Mouse (Mus musculus) heart, postnatal 10 days (tissue): ENCODE data around the gene Ethe1. TPM values are rescaled to one million over a fixed set of nuclear protein-coding genes. Genes with fewer than 3 reads are reported as not detected.
A peak's percentile ranks its signal among the peaks of the same experiment; 100 is the strongest.

Source experiments
- DNase-seq, 2 experiments: peaks; one replicate each; pipeline ENCODE4 v3.0.0; 2021
- intact Hi-C: fragments of 180-260 bp; cut with DNase I; formaldehyde crosslinking; loops from one replicate; pipeline ENCODE4 v1.15.1; 2025
- total RNA-seq, 2 experiments: library from RNA; stranded (reverse); gene quantifications; 2 replicates each; pipeline ENCODE4 v1.2.3; 2021

Gene Ethe1
- total RNA-seq, result 10 to 100 TPM; 20.5 to 25.0 TPM

DNA sequence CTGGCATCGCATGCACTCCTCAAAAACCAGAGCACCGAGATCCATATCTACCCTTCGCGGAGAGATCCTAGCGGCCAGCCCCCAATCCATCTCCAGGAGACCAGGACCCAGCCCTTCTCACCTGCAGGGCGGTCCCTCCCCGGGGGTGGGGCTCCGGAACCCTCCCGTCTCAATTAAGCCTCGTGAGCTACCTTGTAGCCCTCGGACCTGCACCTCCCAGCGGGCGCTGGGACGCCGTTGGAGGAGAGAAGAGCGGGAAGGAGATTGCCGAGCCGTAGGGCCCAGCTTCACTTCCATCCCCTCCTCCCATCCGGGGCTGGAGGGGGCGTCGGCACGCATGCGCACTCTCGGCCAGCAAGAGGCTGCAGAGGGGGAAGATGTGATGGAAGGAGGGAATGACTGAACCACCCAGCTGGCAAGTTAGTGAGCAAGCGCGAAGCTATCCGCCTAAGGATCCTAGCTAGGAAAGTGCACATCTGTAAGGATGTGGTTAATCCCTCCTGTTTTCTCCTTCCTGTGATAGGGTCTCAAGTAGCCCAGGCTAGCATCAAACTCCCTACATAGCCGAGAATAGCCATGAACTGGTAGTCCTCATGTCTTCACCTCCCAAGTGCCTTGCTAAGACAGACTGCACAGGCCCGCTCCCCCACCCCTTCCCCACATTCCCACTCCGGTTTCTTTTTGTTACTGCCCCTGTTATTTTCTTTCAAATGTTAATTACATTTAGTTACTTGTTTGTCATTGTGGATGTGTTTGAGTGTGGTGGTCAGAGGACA is at the start of gene Ethe1, which contains the start of gene Zfp575:
Ethe1 (plus strand) TSS at position 214 of the 776 bp plus-strand sequence.
Zfp575 (minus strand) TSS at position 312 of the 776 bp plus-strand sequence.
- intact Hi-C loops, result no loop called here
- DNase-seq, result peak; percentile 63 to 72

DNA sequence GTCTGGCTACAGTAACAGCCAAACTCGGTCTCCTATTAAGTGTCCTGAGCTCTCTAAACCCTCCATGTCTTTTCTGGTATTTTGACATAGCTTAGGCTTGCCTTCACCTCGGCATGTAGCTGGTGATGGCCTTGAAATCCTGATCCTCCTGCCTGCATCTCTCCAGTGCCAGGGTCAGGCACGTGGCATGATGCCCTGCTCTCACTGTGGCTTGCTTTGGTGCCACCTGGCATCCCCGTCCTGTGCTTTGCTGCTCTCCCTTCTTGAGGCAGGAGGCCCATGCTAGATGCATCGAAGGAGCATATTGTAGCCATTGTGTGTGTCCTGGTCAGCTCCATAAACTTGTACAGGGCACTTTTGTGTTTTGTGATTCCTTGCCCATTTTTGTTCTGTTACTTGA is 49.8 kb upstream of the Ethe1 start:
- intact Hi-C loops, result no loop called here
- DNase-seq, result no peak

DNA sequence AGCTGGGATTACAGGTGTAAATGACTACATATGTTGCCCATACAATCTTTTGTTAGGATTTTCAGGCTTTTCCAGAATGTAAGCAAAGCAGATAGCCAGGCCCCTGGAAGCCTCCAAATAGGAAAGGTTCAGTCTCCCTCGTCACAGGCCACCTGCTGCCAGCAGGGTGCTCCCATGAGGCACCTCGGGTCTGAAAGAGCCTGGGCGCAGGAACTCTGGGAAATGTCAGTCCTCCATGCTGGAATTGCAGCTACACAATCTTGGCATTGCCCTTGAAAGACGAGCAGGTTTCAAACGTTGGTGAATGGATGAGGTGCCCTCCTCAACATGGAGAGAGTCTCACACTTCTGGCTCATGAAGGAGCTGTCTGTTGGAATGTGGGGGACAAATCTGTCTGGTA is 49.2 kb upstream of the Ethe1 start:
- intact Hi-C loops, result no loop called here
- peak; percentile 34 to 41 for DNase-seq

DNA sequence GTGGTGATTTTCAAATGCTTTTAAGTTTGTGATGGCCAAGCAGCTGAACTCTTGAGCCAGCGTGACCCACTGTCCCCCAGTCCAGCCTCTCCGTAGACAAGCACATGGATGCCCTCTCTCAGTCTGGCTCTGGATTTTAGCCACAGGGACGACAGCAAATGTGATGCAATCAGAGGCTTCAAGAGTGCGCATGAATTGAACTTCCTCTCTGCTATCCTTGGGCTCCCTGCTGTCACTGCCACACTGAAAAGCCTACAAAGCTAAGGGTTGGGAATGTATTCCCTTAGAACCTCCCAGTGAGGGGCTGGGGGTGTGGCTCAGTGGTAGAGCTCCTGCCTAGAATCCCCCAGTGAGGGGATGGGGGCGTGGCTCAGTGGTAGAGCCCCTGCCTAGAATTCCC is 48.6 kb upstream of the Ethe1 start:
- DNase-seq, result no peak
- intact Hi-C loops, result no loop called here

DNA sequence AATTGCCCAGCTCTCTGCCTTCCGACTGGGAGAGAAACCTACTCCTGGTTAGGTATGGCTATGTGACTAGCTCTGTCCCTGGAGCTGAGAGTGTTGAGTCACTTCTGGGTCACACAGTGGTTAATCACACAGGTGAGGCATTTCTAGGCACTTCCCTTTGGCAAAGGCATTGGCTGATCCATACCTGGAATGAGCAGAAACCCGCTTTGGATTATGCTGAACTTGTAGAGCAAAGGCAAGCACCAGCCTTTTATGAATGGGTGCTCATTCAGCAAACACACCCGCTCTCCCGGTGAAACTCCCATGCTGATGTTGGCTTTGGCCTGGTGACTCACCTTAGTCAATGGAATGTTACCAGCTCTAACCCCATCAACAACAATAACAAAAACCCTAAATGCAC is 47.7 kb upstream of the Ethe1 start:
- intact Hi-C loops, result no loop called here

DNA sequence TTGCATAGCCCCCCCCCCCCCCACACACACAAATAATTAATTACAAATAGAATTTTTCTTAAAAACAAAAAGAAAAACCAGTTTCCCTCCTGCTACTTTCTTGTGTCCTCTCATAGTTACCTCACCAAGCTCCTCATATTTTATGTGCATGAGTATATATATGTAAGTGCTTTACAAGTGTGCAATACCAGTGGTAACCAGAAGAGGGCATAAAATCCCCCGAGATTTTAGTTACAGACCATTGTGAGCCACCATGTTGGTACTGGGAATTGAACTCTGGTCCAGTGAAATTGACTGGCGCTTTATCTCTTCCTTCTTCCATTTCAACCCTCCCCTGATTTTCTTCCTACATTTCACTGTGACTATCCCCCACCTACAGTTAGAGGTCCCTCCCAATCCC is 42.8 kb upstream of the Ethe1 start:
- intact Hi-C loops, result no loop called here

More for the DNA sequence above, 47.7 kb upstream of the Ethe1 start:
- DNase-seq, result no peak

DNA sequence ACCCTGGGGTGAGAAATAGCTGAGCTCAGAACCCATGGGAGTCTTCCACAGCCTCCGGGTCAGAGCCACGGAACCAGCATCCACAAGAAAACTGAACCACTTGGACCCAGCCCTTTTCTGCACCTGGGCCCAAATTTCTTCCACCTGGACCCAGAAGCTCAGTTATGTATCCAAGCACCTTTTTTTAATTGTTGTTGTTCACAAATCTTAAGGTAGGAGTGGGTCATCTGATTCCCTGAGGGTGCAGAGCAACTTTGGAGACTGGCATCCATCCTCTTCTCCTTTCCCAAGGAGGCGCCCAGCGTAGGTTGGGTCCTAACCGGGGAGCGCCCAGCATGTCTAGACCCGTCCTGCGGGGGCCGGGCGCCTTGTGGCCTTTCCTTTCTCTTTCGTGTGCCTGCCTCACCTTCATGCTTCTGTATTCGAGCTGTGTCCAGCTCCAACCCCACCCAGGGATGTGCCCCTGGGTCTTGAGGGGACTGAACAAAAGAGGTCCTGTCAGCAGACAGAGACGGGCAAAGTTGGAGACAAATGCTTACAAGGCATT is 41.2 kb upstream of the Ethe1 start, which contains the start of the genes Pinlyp and Xrcc1:
Pinlyp (minus strand) TSS at position 51 of the 547 bp plus-strand sequence.
Xrcc1 (plus strand) TSS at position 222 of the 547 bp plus-strand sequence.
- DNase-seq, result no peak
- intact Hi-C loops, result loop anchor here (1.0 kb wide), 1 partner anchor 15 kb away; no protein-coding TSS in a partner anchor

More for the DNA sequence above, 42.8 kb upstream of the Ethe1 start:
- DNase-seq, result no peak

DNA sequence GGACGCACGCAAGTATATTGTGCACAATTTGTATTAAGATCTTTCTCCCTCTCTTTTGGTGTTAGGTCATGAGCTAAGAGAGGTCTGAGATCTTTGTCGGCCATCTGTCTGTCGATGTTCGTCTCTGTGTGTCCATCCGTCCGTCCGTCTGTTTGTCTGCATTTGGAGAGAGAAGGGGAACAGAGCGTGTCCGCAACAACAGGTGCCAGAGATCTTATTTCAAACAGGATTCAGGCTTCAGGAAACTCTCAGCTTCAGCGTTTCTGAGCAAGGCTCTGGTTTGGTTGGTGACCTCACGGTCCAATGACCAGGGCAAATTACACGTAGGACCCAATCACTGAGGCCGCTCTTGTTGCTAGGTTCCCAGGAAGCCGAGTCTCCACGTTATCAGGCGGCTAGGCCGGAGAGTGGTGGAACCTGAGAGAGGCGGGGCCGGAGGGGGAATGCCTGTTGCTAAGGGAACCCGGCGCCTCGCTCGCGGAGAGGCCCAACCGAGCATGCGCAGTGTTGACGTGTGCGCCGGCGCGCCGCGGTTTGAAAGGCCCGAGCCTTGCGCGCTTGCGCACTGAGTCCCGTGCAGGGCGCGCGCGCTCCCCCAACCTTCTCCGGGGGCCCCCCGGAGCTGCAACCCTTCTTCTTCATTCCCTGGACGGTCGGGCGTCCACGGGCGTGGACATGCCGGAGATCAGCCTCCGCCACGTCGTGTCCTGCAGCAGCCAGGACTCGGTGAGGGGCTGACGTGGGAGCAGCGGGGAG is 40.5 kb upstream of the Ethe1 start:
- intact Hi-C loops, result loop anchor here (1.0 kb wide), 1 partner anchor 16 kb away; no protein-coding TSS in a partner anchor
- peak; percentile 100 for DNase-seq

DNA sequence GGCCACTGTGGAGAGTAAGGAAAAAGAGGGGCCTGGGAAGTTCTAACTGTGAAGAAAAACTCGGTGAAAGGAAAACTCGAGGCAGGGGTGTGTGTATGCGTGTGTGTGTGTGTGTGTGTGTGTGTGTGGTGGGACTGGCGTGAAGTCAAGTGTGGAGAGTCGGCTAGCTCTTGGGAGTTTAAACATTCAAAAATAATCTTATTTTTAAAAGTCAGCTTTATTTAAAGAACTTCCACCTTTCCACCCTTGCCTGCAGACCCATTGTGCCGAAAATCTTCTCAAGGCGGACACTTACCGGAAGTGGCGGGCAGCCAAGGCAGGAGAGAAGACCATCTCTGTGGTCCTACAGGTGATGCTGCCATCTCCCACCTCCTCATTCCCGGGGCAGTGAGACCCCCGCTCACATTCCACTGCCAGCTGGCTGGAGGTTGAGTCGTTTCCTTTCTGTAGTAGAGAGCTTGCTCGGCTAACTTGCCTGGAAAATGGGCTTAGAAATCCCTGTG is 39.8 kb upstream of the Ethe1 start:
- peak in 1 of 2 experiments; percentile 22 for DNase-seq
- intact Hi-C loops, result no loop called here

DNA sequence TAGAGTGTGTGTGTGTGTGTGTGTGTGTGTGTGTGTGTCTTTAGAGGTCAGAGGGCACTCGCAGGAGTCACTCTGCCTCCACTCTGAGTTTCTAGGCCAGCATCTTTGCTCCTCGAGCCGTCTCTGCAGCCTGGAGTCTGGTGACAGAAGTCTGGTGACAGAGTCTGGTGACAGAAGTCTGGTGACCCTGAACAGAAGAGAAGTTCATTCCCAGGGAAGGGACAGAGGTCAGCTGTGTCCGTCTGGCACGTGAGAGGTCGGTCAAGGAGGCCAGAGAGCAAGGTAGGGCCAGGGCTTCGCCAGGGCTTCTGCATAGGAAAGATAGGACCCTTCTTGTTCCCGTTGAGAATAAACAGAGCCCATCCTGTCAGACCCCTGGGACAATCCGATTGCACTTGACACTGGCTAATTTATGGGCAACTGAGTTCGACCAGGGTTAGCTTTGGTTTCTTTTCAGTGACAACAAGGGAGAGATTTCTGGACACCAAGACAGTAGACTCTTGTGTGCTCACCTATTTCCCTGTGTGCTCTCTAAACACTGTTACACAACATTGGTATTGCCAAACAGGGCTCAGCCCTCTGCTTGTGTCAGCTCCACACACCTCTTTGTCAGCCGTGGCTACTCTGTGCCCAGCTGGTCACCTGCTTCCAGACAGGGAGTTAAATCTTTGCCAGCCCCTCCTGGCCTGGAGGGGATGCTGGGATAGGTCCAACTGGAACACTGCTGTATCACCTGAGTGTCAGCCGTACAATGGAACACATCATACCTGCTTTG is 35.2 kb upstream of the Ethe1 start:
- no peak for DNase-seq
- intact Hi-C loops, result no loop called here

DNA sequence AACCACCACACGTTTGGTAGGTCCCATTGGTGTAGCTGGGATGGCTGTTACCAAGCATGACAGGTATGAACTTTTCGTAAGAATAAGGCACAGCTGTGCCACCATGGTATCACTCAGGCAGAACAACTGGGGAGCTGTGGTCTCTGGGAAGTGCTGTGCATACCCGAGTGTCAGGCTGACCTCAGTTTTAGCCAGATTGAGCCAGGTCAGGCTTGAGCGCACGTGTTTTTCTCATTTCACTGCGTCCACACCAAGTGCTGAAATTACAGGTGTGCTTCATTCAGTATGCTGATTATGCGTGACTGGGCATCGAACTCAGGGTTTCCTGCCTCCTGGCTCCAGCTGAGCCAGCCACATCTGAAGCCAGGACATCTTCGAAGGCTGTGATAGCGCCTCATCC is 31.6 kb upstream of the Ethe1 start:
- intact Hi-C loops, result no loop called here
- DNase-seq, result no peak

DNA sequence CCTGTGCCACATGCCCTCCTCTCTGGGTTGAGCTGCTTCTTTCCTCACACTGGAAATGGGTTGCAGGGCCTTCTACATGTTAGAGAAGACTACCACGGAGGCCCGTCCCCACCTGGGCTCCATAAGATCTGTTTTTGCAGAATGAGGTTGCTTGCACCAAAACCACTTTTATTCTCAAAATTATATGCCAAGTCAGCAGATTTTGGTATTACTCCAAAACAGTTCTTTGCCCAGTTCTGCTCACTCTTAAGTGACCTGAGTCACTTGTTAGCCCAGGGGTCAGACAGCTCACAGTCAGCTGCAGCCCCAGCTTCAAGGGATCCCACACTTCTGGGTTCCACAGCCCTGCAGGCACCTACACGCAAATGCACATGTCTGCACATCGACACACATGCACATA is 25.9 kb upstream of the Ethe1 start:
- intact Hi-C loops, result loop anchor here (5.0 kb wide), 1 partner anchor 89 kb away; no protein-coding TSS in a partner anchor
- DNase-seq, result no peak

DNA sequence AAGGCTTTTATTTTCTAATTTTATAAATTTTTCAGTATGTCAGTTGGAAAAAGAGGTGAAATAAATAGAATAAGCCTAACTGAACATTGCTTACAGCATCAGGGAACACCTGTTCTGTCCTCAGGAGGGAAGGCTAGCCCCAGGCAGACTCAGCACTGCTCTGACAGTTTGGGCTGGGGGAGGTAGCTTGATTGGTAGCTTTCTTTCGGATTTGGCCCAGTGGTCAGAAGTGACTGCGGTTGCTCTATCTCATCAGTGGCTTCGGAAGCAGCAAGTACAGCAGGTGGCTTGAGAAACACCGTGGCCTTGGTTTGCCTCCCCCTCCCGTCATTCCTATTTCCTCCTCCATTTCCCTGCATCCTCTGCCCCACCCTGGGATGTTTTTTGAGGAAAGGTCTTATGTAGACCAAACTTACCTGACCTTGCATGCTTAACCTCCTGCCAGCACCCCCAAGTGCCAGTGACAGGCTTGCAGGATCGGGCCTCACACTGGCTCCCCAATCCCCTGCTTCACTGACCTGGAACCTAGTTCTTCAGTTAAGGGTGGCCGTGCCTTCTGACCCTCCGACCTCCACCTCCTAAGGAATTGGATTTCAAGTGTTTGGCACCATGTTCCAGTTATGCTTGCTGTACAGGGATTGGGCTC is 24.0 kb upstream of the Ethe1 start:
- DNase-seq, result no peak
- intact Hi-C loops, result loop anchor here (5.0 kb wide), 1 partner anchor 91 kb away; no protein-coding TSS in a partner anchor

DNA sequence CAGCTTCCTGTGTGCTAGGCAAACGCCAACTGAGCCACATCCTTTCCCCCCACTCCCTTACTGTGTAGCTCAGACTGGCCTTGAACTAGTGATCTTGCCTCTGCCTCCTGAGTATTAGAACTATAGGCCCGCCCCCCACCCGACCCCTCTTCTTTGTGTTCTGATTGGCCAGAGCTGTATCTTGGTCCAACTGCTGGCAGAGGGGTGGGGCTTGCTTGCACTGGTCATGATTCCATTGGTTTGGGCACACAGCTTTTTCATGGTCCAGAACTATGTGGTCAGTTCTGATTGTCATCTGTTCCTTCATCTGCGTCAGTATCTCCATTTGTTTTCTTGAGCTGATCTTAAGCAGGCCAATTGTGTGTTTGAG is 23.5 kb upstream of the Ethe1 start:
- intact Hi-C loops, result loop anchor here (1.0 to 5.0 kb wide), 2 partner anchors 33 to 92 kb away; no protein-coding TSS in a partner anchor
- no peak for DNase-seq

DNA sequence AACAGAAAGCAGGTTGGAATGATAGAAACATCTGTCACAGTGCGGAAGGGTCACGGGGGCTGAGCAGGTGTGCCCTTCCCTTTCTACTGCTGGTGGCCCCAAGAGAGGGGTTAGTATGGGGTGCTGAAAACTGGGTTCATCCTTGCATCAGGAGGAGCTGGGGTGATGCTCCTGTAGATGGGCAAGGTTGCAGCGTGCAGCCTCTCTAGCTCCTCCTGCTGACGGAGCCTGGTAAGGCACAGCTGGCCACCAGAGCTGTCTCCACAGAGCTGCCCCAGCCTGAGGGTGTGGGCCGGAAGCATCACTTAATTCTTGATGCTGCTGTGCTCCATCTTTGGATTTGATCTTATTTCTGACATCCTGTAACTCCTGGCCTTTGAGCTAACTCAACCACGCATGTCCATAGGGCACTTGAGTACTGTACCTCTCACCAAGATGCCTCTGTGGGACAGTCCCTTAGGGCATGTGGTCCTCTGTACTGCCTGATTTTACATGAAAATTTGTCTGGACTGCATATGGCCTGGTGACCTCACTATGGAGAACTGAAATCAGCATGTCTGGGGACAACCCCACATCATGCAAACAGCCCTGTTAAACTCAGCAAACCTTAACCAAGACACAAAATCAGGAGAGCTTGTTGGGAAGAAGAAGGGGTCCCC is 22.6 kb upstream of the Ethe1 start:
- peak; percentile 77 to 85 for DNase-seq
- intact Hi-C loops, result loop anchor here (1.0 to 5.0 kb wide), 2 partner anchors 33 to 92 kb away; no protein-coding TSS in a partner anchor

DNA sequence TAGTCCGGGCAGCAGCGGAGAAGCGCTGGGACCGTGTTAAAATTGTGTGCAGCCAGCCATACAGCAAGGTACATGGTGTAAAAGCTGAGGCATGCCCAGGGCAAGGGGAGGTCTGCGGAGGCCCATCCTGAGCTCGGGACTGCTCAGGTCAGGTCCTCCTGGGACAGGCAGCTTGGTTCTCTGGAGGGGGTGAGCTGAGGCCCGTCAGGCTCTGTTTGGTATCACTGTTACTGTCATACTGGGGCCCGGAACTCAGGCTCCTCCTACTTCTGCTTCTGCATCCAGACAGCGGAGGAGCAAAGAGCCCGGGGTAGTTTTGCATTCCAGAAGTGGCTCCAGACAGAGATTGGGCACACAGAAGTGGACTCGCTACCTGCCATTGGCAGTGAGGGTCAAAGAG is 21.7 kb upstream of the Ethe1 start:
- intact Hi-C loops, result no loop called here

DNA sequence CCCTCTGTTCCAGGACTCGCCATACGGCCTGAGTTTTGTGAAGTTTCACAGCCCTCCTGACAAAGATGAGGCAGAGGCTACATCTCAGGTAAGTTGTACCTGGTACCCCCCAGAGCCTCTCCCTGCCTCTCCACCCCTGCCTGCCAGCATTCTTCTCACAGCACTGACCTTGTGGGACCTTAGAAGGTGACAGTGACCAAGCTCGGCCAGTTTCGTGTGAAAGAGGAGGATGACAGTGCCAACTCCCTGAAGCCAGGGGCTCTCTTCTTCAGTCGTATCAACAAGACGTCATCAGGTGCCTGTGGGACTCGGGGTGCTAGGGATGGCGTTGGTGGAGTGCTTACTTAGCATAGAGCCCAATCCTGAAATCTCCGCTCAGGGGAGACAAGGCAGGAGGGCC is 21.1 kb upstream of the Ethe1 start:
- DNase-seq, result no peak
- intact Hi-C loops, result no loop called here

More for the DNA sequence above, 21.7 kb upstream of the Ethe1 start:
- no peak for DNase-seq

DNA sequence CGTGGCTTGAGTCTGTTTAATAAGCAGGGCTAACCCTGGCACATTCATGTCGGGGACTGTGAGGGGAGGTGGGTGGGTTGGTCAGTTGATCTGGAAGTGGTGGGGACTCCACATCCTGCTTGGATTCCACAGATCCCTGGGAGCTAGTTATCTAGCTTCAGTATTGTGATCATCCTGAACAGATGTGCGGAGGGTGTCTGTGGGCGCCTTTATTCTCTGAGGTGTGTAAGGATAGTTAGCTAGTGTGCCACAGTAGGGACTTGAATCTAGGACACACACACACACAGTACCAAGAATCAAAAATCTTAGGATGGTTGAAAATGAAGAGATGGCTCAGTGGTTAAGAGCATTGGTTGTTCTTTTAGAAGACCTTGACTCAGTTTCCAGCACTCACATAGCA is 18.8 kb upstream of the Ethe1 start:
- intact Hi-C loops, result no loop called here
- no peak for DNase-seq

DNA sequence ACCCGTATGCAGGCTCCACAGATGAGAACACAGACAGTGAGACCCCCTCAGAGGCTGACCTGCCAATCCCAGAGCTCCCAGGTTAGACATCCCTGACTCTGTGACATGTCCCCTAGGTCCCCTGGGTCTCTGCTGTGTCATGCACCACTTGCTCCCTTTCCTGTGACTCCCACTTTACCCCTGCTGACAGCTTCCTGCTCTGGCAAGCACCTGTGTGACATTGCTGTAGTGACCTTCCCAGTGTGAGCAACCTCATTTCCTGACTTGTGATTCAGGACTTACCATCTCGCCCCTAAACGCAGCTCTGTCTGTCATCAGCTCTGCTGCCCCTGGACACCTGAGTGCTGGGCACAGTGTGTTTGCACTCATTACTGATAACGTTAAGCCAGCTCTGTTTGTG is 16.3 kb upstream of the Ethe1 start:
- no peak for DNase-seq
- intact Hi-C loops, result no loop called here
